Mouse (Mus musculus) lung, adult 2 months (tissue): Measurements from ENCODE around the gene R3hdm1. TPM values are rescaled to one million over a fixed set of nuclear protein-coding genes. Genes with fewer than 3 reads are reported as not detected.
"Not testable (repeated sequence)": the region's sequence is repeated elsewhere in the genome, so short reads cannot be mapped to it uniquely, and the experiment has no call there.

Experiments used
- DNase-seq: peaks from one replicate; pipeline ENCODE4 v3.0.0; 2022
- H3K4me1 ChIP-seq: fragments of 200-500 bp; 2 replicates; pipeline ENCODE4 v1.6.1; 2011; ENCODE audit warnings: low read length; ENCODE audit not compliant: control insufficient read depth, insufficient read depth
- H3K4me3 ChIP-seq: fragments of 200-500 bp; replicated peaks from 2 replicates; pipeline ENCODE3; 2011; ENCODE audit warnings: low read depth, mild to moderate bottlenecking, control low read depth, low read length; ENCODE audit errors: extremely low read depth
- CTCF ChIP-seq: fragments of 200-500 bp; IDR thresholded peaks from 2 replicates; pipeline ENCODE4 v1.5.1; 2011; ENCODE audit warnings: mild to moderate bottlenecking, low read length, control low read depth; ENCODE audit not compliant: insufficient read depth
- POLR2A ChIP-seq: fragments of 200-500 bp; IDR thresholded peaks from 2 replicates; pipeline ENCODE4 v1.6.1; 2011; ENCODE audit warnings: low read depth, mild to moderate bottlenecking, control low read depth, low read length, borderline replicate concordance; ENCODE audit errors: extremely low read depth
- WGBS: fragments of 180-500 bp; shearing (Covaris S2); methylation state at CpG from one replicate; pipeline ENCODE4 v1.1.7; 2018; 5-methylcytosine and 5-hydroxymethylcytosine counted together
- polyA plus RNA-seq: library from polyadenylated mRNA; depleted of rRNA; stranded (reverse); fragments of >200 nt; gene quantifications from 2 replicates; pipeline ENCODE4 v1.2.3, GENCODE M21; 2012

The R3hdm1 gene
- polyA plus RNA-seq, 1 experiment = 34.2 TPM

GRCm38 (mm10) chr1:128213261-128213660 is 110.2 kb downstream of the R3hdm1 start:
- no peak for TF ChIP-seq POLR2A
- no peak for TF ChIP-seq CTCF
- DNase-seq = no peak
- WGBS = 73% methylated on average over 5 of the region's 5 CpGs
- Histone ChIP-seq H3K4me1 (no peaks in the 10 kb centered on the region), H3K4me3 (no peak overlapping the region)

DNA sequence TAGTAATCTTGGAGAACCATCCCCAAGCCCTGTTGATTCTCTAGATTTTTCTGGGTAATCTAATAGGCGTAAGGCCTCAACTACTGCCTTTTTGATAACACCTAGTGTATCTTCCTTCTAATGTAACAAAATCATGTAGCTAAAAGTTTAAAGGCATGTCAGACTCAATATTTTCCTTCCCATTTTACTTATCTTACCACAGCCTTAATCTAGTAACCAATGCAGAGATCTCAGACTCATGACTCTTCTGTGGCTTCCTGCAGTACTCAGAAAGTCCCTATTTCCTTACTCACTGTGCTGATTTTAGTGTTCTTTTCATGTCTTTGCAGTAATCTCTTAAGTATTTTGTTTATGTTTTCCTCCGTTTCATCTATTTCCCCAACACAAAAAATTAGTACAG is 118.8 kb downstream of the R3hdm1 start:
- no peaks in the 10 kb centered on the region for H3K4me1 ChIP-seq
- TF ChIP-seq CTCF = no peak
- no peak for TF ChIP-seq POLR2A
- WGBS = 95% methylated on average over 2 of the region's 2 CpGs
- no peak overlapping the region for H3K4me3 ChIP-seq
- DNase-seq = no peak

DNA sequence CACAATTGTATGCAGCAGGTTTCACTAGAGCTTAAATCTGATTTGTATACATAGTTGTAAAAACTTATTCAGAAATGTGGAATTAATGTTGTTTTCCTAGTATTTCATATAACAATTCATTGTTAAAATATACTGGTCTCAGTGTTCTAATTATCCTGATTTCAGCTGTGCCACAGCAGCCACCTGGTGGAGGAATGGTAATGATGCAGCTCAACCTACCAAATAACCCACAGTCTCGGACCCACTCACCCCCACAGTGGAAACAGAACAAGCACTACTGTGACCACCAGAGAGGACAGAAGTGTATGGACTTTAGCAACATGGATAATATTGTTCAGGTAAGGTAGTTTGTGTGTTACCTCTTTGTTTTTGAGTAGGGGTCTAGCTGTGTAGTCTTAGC is 120.2 kb downstream of the R3hdm1 start:
- no peak for DNase-seq
- Histone ChIP-seq H3K4me1 (no peaks in the 10 kb centered on the region), H3K4me3 (no peak overlapping the region)
- 86% methylated on average over 1 of the region's 1 CpGs for WGBS
- TF ChIP-seq CTCF (no peak), POLR2A (no peak)

DNA sequence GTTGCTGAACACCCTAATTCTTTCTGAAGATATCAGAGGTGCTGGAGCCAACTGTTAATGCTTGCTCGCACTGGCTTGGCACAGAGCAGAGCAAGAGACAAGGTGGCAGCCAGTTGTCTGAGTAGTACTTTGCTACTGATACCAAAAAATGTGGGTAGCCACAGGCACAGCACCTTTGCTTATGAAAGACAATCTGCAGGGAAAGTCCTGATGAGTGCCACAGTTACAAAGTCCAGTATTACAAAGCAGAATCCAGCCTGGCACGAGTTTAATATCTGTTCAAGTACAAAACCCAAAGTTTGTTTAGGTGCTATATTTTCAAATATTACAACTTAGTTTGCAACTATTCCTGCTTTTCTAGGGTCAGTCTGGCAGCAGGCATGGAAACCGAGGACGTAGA is 132.1 kb downstream of the R3hdm1 start:
- WGBS = 96% methylated on average over 4 of the region's 4 CpGs
- H3K4me1 ChIP-seq = no peaks in the 10 kb centered on the region
- no peak for DNase-seq
- H3K4me3 ChIP-seq = no peak overlapping the region
- TF ChIP-seq CTCF (no peak), POLR2A (no peak)

GRCm38 (mm10) chr1:128243627-128243995 is 140.5 kb downstream of the R3hdm1 start, which contains the start of gene Ubxn4:
Ubxn4 (plus strand) TSS chr1:128243964.
- WGBS = 10% methylated on average over 10 of the region's 10 CpGs
- DNase-seq = no peak
- H3K4me3 ChIP-seq = peak within 1 kb of the TSS; percentile 94
- peaks cover 3% of the 10 kb centered on the region for H3K4me1 ChIP-seq
- TF ChIP-seq POLR2A (no peak), CTCF (no peak)

DNA sequence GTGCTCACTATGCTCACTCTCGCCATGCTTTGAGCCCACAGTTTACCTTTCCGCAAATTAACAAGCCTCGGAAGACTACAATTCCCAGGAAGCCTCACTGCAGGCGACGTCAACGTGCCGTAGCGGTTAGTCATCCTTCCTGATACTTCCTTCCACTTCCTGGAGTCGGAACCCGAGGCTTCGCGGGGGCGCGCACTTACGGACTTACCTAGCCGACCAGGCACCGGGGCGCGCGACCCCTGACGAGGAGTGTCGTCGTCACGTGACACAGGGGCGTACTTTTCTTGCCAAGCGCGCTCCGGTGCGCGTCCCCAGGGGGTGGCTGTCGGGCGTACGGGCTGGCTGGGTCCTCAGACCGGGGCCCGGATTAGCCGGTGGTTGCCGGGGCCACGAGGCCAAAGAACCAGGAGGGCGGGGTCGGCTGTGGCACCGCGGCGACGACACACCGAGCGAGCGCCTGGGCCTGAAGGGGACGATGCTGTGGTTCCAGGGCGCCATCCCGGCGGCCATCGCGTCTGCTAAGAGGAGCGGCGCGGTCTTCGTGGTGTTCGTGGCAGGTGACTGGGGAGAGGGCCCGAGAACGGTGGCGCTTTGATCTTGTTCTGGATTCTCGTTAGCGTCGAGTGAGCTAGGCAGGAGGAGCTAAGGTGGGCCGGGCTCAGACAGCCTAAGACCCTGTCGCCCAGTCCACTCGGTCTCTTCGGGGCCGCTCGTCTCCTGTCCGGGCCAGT is 141.1 kb downstream of the R3hdm1 start:
- peaks cover 3% of the 10 kb centered on the region for H3K4me1 ChIP-seq
- peak; percentile 93 for DNase-seq
- WGBS = under 1% methylated on average over 71 of the region's 71 CpGs
- TF ChIP-seq CTCF (no peak), POLR2A (peak; percentile 70)
- peak overlapping the region; percentile 94 for H3K4me3 ChIP-seq

DNA sequence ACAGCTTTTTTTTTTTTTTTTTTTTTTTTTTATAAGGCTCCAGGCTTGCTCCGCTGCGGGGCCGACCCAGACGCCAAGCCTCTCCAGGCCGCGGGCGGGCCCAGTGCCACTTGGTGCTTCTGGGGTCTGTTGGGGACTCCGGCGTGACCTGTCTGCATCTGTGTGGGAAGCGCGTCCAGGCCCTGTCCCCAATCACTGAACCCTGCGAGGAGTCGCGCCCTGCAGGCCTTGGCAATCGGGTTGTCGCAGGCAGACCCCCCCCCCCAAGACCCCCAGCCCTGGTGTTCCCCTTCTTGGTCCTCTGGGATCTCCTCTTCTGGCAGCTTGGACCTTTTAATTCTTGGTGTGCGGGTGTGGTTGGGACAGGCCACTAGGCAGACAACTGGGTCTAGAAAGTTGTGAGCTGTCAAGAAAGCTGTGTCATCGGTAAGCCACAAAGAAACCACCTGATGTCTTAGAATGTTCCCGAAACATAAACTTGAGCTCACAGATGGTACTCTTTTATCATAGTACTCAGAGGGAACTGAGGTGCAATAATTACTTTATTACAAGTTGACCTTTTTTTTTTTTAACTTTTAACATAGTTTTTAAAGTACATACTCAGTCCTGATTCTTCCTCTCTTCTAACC is 141.7 kb downstream of the R3hdm1 start:
- Histone ChIP-seq H3K4me1 (peaks cover 3% of the 10 kb centered on the region), H3K4me3 (peak overlapping the region; percentile 94)
- no peak for DNase-seq
- WGBS = 2% methylated on average over 19 of the region's 19 CpGs
- TF ChIP-seq CTCF (no peak), POLR2A (no peak)

DNA sequence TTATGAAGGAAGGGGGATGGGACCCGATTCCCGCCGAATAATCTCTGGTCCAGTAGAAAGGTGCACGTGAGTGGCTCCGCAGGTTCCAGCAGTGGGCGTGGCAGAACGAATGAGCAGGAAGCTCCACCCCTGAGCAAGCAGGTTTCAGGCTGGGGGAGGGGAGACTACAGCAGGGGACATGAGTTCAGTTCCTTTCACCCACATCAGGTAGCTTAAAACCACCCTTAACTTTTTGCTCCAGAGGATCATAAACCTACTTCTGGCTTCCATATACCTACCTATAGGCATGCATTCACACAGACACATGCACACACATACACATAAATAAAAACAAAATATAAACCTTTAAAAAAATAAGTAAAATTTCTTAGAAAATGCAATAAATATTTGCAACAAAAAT is 164.0 kb downstream of the R3hdm1 start:
- DNase-seq, H3K4me3 ChIP-seq, H3K4me1 ChIP-seq: not testable (repeated sequence)
- 81% methylated on average over 7 of the region's 7 CpGs for WGBS

DNA sequence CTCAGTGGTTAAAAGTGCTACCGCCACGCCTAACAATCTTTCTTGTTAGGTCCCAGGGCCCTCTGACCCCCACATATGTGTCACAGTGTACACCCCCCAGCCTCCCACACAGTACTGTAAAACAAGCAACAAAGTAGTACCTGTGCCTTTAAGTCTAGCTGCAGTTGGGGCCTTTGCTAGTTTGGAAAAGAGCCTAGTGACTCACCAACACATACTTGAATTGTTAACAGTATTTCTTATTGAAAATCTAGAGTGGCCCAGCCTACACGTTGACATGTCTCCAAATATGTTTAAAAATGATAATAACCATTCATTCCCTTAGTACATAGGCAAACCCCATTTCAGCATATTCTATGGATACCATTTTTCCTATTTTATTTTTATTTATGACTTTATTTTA is 167.6 kb downstream of the R3hdm1 start:
- TF ChIP-seq POLR2A (no peak), CTCF (no peak)
- WGBS = 81% methylated on average over 3 of the region's 3 CpGs
- DNase-seq = no peak
- H3K4me3 ChIP-seq = no peak overlapping the region
- no peaks in the 10 kb centered on the region for H3K4me1 ChIP-seq

- no peak for TF ChIP-seq POLR2A
- no peak for TF ChIP-seq CTCF
- WGBS = 95% methylated on average over 1 of the region's 1 CpGs
- DNase-seq = no peak
- Histone ChIP-seq H3K4me1 (no peaks in the 10 kb centered on the region), H3K4me3 (no peak overlapping the region)
Observed at GRCm38 (mm10) chr1:128275908-128276307, 172.8 kb downstream of the R3hdm1 start.
